Mouse (Mus musculus) C2C12 (cell line): ENCODE measurements around the gene Insl5.

Experiments used
- CTCF ChIP-seq: IDR thresholded peaks from one replicate; pipeline ENCODE4 v1.5.1; 2011; ENCODE audit not compliant: control insufficient read depth, insufficient read depth, insufficient read length
- FOSL1 ChIP-seq: IDR thresholded peaks from one replicate; pipeline ENCODE4 v1.8.0; 2011; ENCODE audit warnings: mild to moderate bottlenecking, low read length; ENCODE audit not compliant: poor library complexity, insufficient read depth, severe bottlenecking
- USF1 ChIP-seq: IDR thresholded peaks from one replicate; pipeline ENCODE4 v1.6.1; 2011; ENCODE audit warnings: low read depth, mild to moderate bottlenecking, control low read depth, moderate library complexity

- TF ChIP-seq CTCF (no peak), FOSL1 (no peak), USF1 (no peak)
Observed at GRCm38 (mm10) chr4:102990595-102991340, 35.9 kb downstream of the Insl5 start.
